Mouse (Mus musculus) gastrocnemius, adult 18-20 months (tissue): Measurements from ENCODE around the gene Mob1b. TPM values are rescaled to one million over a fixed set of nuclear protein-coding genes. Genes with fewer than 3 reads are reported as not detected.

ENCODE experiments used
- DNase-seq: peaks from one replicate; pipeline ENCODE4 v3.0.0; 2021; ENCODE audit warnings: low spot score
- long read RNA-seq, 2 experiments: library from polyadenylated mRNA; stranded (forward); transcript quantifications; one replicate each; pipeline ENCODE4 v2.0.0; 2021
- total RNA-seq, 2 experiments: library from RNA; stranded (reverse); gene quantifications; 2 replicates each; pipeline ENCODE4 v1.2.3; 2021

Mob1b gene
- total RNA-seq, result 10 to 100 TPM; 17.7 to 20.3 TPM
- long read RNA-seq, experiment 1, transcript Mob1b-201 (6 exons, 2,705 nt), result major isoform, 15 of 20 reads
- long read RNA-seq, experiment 1, partial matches to known transcripts, result 0 of 20 reads
- long read RNA-seq, experiment 1, other reads (novel, unspliced or antisense), result 5 of 20 reads
- long read RNA-seq, experiment 2, transcript Mob1b-201 (6 exons, 2,705 nt), result major isoform, 8 of 13 reads
- long read RNA-seq, experiment 2, partial matches to known transcripts, result 1 of 13 reads
- long read RNA-seq, experiment 2, other reads (novel, unspliced or antisense), result 4 of 13 reads

DNA sequence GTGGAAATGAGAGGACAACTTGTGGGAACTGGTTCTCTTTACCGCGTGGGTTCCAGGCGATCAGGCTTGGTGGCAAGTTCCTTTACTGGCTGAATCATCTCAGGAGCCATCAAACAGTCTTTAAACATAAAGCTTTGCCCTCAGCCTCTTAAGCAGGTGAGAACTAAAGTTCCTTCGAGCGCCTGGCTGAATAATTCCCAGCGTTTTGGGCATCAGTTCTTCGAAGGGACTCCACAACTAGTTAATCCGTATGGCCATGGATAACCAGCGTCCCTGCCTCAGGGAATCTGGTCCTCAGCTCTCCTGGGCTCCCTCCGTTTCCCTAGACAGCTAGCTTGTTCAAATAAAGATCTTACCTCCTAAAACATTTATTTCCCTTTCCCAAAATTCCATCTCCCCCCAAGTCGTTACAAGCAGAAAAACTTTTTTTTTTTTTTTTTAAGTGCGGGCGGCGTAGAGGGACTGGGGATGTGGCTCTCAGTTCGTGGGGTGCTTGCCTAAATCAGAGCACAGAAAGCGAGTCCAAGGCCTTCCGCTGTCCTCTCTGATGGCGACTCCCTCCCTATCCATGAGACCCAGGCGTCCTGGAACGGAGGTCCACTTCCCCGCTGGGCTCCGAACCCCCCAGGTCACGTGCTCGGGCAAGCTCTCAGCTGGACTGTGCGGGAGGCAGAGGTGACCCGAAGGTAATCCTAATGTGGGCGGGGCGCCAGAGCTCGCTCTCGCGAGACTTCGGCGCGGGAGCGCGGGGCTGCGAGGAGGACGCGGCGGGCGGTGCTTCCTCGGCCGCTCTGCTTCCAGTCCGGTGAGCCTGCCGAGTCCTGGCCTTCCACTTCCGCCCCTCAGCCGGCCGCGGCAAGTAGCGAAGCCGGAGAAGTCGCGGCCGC lies at the start of gene Mob1b:
TSS of gene Mob1b (plus strand) at position 740 of the 887 bp plus-strand sequence.
- DNase-seq, result peak; percentile 98

GRCm38 (mm10) chr5:88674703-88675442 lies 45.8 kb upstream of the Mob1b start:
- DNase-seq, result peak; percentile 24

DNA sequence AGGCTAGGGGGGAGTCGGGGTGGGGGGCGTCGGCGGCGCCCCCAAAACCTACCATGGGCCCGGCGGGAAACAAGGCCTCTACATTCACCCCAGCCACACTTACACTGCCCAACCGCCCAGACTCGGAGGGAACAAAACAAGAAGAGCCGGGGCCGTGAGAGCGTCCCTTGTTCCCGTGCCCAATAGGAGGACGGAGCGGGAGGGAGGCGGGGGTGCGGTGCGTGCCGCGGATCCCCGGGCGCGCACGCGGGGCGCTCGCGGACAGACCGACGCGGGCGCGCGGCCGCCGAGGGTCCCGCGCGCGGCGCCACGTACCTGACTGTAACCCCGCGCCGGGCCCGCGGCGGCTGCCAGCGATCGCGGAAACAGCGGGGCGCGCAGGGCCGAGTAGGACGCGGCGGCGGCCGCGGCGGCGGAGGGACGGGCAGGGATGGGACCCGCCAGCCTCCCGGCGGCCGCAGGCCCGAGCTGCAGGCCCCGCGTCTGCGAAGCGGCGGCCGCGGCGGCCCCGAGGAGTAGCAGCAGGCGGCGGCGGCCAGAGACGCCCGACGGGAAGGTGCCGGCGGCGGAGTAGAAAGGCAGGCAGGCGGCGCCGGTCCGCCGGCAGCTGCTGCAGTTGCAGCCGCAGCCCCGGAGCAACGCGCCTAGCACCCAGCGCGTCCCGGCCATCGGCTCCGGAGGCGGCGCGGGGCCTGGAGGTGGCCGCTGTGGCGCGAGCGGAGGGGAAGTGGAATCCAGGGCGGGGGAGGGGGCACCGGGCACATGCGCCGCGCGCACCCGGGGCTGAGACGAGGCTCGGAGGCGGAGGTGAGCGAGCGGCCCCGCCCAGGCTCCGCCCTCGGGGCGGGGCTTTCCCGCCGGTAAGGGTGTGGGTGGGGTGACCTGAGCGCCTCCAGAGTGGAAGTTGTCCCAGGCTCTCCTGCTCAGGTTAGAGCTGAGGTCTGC lies 44.9 kb upstream of the Mob1b start, which contains the start of gene Grsf1:
TSS of gene Grsf1 (minus strand) at position 729 of the 945 bp plus-strand sequence.
- DNase-seq, result peak; percentile 86

GRCm38 (mm10) chr5:88678929-88679328 lies 41.7 kb upstream of the Mob1b start:
- DNase-seq, result no peak

GRCm38 (mm10) chr5:88679341-88679740 lies 41.3 kb upstream of the Mob1b start:
- DNase-seq, result no peak

DNA sequence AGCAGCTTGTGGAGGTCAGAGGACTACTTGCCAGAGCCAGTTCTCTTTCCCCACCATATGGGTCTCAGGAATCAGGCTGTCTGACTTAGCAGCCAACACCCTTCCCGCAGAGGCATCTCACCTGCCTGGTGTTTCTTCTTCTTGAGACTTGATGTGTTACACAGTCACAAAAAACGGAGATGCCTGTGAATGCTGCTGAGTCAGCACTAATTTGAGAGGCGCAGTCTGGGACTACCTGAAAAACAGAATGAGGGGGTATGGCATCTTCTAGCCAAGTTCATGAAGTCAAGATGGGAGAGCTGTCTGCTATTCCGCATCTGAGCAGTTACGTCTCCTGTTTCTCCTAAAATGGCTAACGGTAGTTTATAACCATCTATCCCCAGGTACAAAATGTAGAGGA lies 40.1 kb upstream of the Mob1b start:
- no peak for DNase-seq

GRCm38 (mm10) chr5:88683706-88684105 lies 36.9 kb upstream of the Mob1b start:
- no peak for DNase-seq

GRCm38 (mm10) chr5:88684226-88684625 lies 36.4 kb upstream of the Mob1b start:
- no peak for DNase-seq

DNA sequence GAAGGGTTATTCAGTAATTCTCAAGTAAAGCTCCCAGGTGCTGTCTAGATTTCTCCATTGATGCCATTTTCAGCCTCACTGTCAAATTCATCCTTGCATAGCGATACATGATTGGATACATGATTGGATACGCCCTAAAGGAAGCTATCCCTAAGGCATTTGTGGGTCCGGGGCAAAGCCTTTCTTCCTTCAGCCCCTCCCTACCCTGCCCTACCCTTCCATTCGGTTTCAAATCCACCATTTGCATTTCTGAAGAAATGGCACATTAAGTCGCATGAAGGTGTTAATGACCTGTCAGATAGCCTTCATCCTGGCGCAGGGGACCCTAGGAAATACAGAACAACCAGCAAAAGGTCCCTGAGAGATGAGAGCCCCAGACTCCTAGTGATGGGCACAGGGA lies 35.3 kb upstream of the Mob1b start:
- no peak for DNase-seq

DNA sequence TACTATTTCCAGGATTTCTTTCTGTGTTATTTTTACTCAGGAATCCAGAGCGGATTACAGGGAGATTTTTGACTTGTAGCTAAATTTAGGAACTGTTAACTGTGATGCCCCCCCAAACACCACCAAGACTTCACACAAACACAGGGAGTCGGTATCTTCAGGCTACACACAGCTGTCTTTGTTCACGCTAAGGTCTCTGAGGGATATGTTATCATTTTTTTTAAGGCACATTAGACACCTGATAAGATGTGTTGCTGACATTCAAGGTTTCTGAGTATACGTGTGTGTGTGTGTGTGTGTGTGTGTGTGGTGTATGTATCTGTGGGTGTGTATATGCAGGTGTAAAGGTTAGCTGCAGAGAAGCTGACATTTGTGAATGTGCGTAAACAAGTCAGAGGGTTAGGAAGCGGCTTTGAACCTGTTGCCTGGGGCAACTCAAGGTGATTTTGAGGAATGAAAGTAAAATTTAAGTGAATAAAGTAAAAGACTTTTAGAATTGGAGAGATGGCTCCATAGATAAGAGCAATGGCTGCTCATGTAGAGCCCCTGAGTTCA lies 34.8 kb upstream of the Mob1b start:
- DNase-seq, result no peak

DNA sequence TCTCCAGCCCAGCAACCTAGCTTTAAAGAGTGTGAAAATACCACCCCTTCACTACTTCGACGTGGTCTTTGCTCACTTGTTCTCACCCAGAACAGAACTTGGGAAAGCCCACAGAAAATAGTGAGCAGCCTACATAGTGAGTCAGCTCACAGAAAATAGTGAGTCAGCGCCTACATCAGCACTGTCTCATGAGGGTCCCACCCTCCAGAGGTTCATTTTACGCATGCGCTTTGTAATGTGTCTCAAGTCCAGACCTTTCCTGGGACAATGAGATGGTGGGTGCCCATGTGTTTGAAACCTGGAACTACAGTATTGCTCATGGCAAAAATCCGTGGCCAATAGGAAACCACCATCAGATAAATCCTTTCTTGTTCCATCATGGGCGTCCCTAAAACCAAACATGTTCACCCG lies 32.7 kb upstream of the Mob1b start:
- no peak for DNase-seq

DNA sequence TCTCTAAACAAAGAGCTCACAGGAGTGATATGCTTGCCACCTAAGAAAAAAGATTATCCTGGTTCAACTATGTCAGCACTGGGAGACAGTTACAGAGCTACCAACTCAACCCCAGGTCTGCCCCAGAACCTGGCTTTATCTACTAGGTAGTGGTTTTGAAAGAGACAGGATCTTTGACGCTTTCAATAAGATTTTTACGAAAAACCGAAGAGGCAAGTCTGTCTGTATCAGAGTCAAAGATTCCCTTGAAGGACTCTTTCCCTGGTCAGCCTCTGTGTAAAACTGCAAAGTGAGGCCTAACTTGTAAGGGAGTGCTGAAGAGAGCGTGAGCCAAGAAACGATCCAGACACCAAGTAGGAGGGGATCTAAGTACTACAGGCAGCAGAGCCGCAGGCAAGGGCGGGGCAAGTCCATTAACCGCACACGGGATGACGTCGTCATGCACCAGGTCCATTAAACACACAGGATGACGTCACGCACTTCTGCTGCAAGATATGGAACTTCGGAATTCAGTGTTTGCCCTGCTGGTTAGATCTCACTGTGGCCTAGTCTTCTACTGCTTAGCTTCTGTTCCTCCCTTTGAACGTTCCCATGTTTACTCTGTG lies 32.0 kb upstream of the Mob1b start:
- no peak for DNase-seq

DNA sequence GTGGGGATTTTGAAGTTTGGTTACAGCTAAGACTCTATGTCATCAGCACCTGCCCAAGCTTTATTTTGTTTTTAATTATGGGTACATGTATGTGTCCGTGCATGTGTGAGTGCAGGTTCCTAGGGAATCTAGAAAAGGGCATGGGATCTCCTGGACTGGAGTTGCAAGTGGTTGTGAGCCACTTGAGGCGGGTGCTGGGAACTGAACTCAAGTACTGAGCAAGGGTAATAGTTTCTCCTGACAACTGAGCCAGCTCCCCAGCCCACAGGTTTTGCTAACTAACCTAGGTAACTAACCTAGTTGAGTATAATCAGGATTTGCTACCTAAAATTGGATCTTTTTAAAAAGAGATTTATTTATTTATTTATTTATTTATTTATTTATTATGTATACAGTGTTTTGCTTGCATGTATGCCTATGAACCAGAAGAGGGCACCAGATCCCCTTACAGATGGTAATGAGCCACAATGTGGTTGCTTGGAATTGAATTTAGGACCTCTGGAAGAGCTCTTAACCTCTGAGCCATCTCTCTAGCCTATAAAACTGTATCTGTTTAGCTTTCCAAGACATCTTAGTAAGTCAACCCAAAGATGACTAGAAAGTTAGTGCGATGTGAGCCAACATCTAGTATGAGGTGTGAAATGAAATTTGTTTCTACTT lies 31.2 kb upstream of the Mob1b start:
- DNase-seq, result no peak

DNA sequence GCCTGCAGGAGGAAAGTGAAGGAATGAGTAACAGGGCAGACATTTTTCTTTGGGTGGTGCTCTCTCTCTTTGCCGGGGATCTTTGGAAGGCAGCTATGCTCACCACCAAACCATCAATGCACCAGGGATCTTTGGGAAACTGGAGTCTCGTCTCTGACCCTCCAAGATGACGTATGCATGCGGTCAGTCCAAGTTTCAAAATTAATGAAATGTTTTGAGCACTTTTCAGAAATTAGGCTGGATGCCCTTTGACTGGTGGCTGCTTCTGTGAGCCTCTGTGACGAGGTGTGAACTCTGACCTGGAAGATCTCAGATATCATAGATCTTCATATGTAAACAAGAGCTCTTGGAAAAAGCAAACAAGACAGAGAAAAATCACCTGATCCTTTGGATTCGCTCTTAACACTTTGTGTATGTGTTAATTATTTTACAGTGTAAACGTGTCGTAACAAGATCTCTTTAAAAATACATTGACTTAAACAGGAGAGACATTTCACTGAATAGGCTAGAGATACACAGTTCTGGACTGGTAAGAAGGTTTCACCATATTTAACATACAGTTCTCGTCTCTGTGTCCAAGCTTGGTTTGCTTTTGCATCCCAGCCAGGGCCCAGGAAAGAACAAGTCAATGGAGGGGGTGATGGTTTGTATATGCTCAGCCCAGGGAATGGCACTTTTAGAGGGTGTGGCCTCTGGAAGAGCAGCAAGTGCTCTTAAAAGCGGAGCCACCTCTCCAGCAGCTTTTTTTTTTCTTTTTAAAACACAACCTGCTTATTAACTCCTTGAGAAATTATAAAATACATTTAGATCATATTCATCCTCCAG lies 29.8 kb upstream of the Mob1b start:
- DNase-seq, result no peak

DNA sequence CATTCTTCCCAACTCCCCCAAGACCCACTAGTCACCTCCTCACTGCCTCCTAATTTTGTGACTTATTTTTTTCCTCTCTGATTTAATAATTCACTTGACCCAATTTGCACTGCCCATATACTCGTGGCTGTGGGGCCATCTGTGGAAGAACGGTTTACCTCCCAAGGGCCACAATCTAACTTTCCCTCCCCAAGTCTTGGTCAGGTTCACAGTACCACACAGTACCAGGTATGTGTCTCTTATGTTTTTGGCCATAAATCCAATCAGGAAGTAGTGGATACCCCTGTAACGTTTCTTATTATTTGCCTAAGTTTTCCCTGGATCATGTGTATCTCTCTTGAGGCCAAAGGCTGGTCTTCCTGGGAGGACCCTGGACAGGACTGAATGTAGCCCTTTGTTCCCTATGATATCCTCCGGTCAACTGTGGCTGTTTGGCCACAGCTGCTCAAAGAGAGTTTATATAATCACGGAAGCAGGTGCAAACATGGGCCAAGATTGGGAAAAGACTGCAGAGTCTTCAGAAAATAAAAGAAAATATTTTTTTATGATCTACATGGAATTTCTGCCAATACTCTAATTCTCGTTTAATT lies 29.1 kb upstream of the Mob1b start:
- no peak for DNase-seq

GRCm38 (mm10) chr5:88692586-88692985 lies 28.1 kb upstream of the Mob1b start:
- DNase-seq, result no peak

GRCm38 (mm10) chr5:88693057-88693456 lies 27.6 kb upstream of the Mob1b start:
- DNase-seq, result no peak

DNA sequence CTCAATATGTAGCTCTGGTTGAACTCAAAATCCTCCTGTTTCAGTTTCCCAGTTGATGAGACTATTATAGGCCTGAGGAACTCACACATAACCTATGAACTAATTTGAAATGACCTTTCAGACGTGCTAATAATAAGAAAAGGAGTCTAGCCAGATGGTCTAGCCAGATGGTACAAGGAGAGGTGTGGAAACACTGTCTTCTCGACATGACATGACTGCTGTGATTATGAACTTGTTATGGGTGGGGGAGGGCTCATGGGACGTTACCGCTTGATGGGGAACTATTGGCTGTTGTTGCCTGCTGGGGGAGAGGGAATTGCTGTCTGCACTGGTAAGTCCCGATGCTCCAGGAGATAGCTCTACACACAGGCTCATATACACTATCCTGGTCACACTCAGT lies 23.4 kb upstream of the Mob1b start:
- DNase-seq, result no peak
